Mouse (Mus musculus): ENCODE results near the gene Spryd3. TPM values are rescaled to one million over a fixed set of nuclear protein-coding genes. Genes with fewer than 3 reads are reported as not detected.

Spryd3 gene
- total and polyA plus RNA-seq, 3 experiments, result 29.3 to 35.4 TPM; not detected in 1

DNA sequence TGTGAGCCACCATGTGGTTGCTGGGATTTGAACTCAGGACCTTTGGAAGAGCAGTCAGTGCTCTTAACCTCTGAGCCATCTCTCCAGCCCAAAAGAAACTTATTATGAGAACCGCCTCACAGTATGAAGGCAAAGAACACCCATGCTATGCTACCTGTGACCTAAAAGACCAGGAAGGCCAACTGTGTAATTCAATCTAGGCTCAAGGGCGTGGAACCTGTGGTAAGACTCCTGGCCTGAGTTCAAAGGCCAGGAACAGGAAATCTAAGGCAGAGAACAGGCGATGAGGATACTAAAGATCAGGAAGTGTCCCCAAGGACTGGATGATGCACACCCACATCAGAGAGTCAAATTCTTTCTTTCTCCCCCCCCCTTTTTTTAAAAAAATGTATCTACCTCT is 37.5 kb upstream of the Spryd3 start:
- H3K4me3 ChIP-seq (ENCODE audit: control insufficient read depth in 1 of 2, insufficient read depth in 1 of 2, low read depth in 2 of 2, low read length in 2 of 2), result no peak overlapping the region
- peaks cover 4 to 17% of the 10 kb centered on the region in 2 experiments; a peak in 3 of 4 replicates for H3K4me1 ChIP-seq (ENCODE audit: control insufficient read depth in 1 of 2, insufficient read depth in 2 of 2, low read length in 2 of 2)
- H3K79me2 ChIP-seq (ENCODE audit: control insufficient read depth, insufficient read depth, low read length, poor library complexity), result no peaks in the 10 kb centered on the region
- no peaks in the 10 kb centered on the region for H3K9me3 ChIP-seq (replicated peaks; ENCODE audit: insufficient read depth, low read length)
- no peak for DNase-seq (ENCODE audit: low read depth, low spot score)
- H3K36me3 ChIP-seq (ENCODE audit: control insufficient read depth in 1 of 2, insufficient read depth in 2 of 2, low read length in 2 of 2), result peaks cover 0 to 8% of the 10 kb centered on the region in 2 experiments; a peak in 2 of 4 replicates
- no peaks in the 10 kb centered on the region for H3K27me3 ChIP-seq (ENCODE audit: control insufficient read depth in 1 of 2, insufficient read depth in 2 of 2, low read length in 2 of 2)
- no peak overlapping the region for H3K9ac ChIP-seq (ENCODE audit: control insufficient read depth, low read depth, low read length, poor library complexity, severe bottlenecking)
- H3K27ac ChIP-seq (ENCODE audit: control insufficient read depth, low read depth, low read length), result no peak overlapping the region
- no peak for TF ChIP-seq MAFK (IDR thresholded peaks at IDR 0.05; ENCODE audit: borderline replicate concordance, low read depth, low read length)
- TF ChIP-seq ZNF384 (IDR thresholded peaks at IDR 0.05; ENCODE audit: low read depth, low read length), result no peak

DNA sequence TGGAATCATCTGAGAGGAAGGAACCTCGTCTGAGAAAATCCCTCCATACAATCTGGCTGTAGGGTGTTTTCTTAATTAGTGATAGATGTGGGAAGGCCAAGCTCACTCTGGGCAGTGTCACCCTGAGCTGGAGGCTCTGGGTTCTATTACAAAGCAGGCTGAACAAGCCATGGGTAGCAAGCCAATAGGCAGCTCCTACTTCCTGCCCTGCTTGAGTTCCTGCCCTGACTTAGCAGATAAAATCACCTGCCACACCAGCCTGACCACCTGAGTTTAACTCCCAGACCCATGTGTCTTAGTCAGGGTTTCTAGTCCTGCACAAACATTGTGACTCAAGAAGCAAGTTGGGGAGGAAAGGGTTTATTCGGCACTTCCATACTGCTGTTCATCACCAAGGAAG is 33.0 kb upstream of the Spryd3 start:
- no peak overlapping the region for H3K4me3 ChIP-seq (ENCODE audit: control insufficient read depth in 1 of 2, insufficient read depth in 1 of 2, low read depth in 2 of 2, low read length in 2 of 2)
- no peak for DNase-seq (ENCODE audit: low read depth, low spot score)
- no peaks in the 10 kb centered on the region for H3K36me3 ChIP-seq (ENCODE audit: control insufficient read depth in 1 of 2, insufficient read depth in 2 of 2, low read length in 2 of 2)
- H3K9me3 ChIP-seq (replicated peaks; ENCODE audit: insufficient read depth, low read length), result no peaks in the 10 kb centered on the region
- no peaks in the 10 kb centered on the region for H3K27me3 ChIP-seq (ENCODE audit: control insufficient read depth in 1 of 2, insufficient read depth in 2 of 2, low read length in 2 of 2)
- peaks cover 0 to 4% of the 10 kb centered on the region in 2 experiments; a peak in 2 of 4 replicates for H3K4me1 ChIP-seq (ENCODE audit: control insufficient read depth in 1 of 2, insufficient read depth in 2 of 2, low read length in 2 of 2)
- H3K79me2 ChIP-seq (ENCODE audit: control insufficient read depth, insufficient read depth, low read length, poor library complexity), result no peaks in the 10 kb centered on the region
- no peak overlapping the region for H3K9ac ChIP-seq (ENCODE audit: control insufficient read depth, low read depth, low read length, poor library complexity, severe bottlenecking)
- no peak for TF ChIP-seq GATA1 (IDR thresholded peaks at IDR 0.05; ENCODE audit: low read depth, low read length)
- no peak for TF ChIP-seq TBP (IDR thresholded peaks at IDR 0.05; ENCODE audit: low read depth, low read length)
- TF ChIP-seq EP300 (IDR thresholded peaks at IDR 0.05; ENCODE audit: low read depth in 1 of 2, low read length in 2 of 2), result no peak
- TF ChIP-seq RAD21 (IDR thresholded peaks at IDR 0.05; ENCODE audit: low read depth, low read length), result no peak
- TF ChIP-seq E2F4 (IDR thresholded peaks at IDR 0.05; ENCODE audit: borderline replicate concordance, low read depth, low read length), result no peak
- no peak for TF ChIP-seq NRF1 (IDR thresholded peaks at IDR 0.05; ENCODE audit: insufficient read depth, low read depth, low read length, poor library complexity, severe bottlenecking)
- TF ChIP-seq HCFC1 (IDR thresholded peaks at IDR 0.05; ENCODE audit: low read depth, low read length), result no peak
- no peak for TF ChIP-seq CHD1 (IDR thresholded peaks at IDR 0.05; ENCODE audit: low read depth, low read length)
- TF ChIP-seq POLR2A (IDR thresholded peaks at IDR 0.05; ENCODE audit: control insufficient read depth in 1 of 2, insufficient read depth in 1 of 2, low read depth in 1 of 2, low read length in 2 of 2, poor library complexity in 1 of 2), result no peak
- TF ChIP-seq BHLHE40 (IDR thresholded peaks at IDR 0.05; ENCODE audit: borderline replicate concordance, low read depth, low read length), result no peak
- no peak overlapping the region for H3K27ac ChIP-seq (ENCODE audit: control insufficient read depth, low read depth, low read length)

DNA sequence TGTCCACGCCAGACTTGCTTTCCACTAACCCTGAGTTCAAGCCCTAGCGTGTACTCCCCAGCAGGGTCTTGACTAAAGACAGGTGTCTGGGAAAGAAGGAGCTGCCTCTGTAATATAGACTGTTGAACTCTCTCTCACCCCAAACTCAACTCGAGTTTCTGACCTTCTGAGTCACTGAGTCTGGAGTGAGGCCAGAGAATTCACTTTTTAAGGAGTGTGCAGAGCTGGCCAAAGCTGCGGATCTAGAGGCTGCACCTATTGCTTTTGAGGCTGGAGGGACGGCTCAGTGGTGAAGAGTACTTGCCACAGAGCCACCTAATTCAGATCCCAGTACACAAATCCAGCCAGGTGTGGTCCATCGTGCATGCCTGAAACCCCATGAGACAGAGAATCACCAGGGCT is 31.6 kb upstream of the Spryd3 start:
- Histone ChIP-seq H3K36me3 (ENCODE audit: control insufficient read depth in 1 of 2, insufficient read depth in 2 of 2, low read length in 2 of 2) (peaks cover 0 to 2% of the 10 kb centered on the region in 2 experiments; a peak in 2 of 4 replicates), H3K4me3 (ENCODE audit: control insufficient read depth in 1 of 2, insufficient read depth in 1 of 2, low read depth in 2 of 2, low read length in 2 of 2) (no peak overlapping the region), H3K9me3 (replicated peaks; ENCODE audit: insufficient read depth, low read length) (no peaks in the 10 kb centered on the region), H3K4me1 (ENCODE audit: control insufficient read depth in 1 of 2, insufficient read depth in 2 of 2, low read length in 2 of 2) (peaks cover 0 to 5% of the 10 kb centered on the region in 2 experiments; a peak in 2 of 4 replicates), H3K27me3 (ENCODE audit: control insufficient read depth in 1 of 2, insufficient read depth in 2 of 2, low read length in 2 of 2) (no peaks in the 10 kb centered on the region), H3K27ac (ENCODE audit: control insufficient read depth, low read depth, low read length) (no peak overlapping the region), H3K79me2 (ENCODE audit: control insufficient read depth, insufficient read depth, low read length, poor library complexity) (no peaks in the 10 kb centered on the region), H3K9ac (ENCODE audit: control insufficient read depth, low read depth, low read length, poor library complexity, severe bottlenecking) (no peak overlapping the region)
- no peak for DNase-seq (ENCODE audit: low read depth, low spot score)
- no peak for TF ChIP-seq MAFK (IDR thresholded peaks at IDR 0.05; ENCODE audit: borderline replicate concordance, low read depth, low read length)
- TF ChIP-seq ZMIZ1 (IDR thresholded peaks at IDR 0.05; ENCODE audit: low read depth, low read length), result no peak
- TF ChIP-seq BHLHE40 (IDR thresholded peaks at IDR 0.05; ENCODE audit: borderline replicate concordance, low read depth, low read length), result no peak
- TF ChIP-seq ZNF384 (IDR thresholded peaks at IDR 0.05; ENCODE audit: low read depth, low read length), result no peak
- TF ChIP-seq NELFE (IDR thresholded peaks at IDR 0.05; ENCODE audit: low read depth, low read length), result no peak
- no peak for TF ChIP-seq RCOR1 (IDR thresholded peaks at IDR 0.05; ENCODE audit: low read depth, low read length)
- no peak for TF ChIP-seq E2F4 (IDR thresholded peaks at IDR 0.05; ENCODE audit: borderline replicate concordance, low read depth, low read length)
- TF ChIP-seq MEF2A (IDR thresholded peaks at IDR 0.05; ENCODE audit: extremely low read depth, insufficient replicate concordance, low read depth, low read length, poor library complexity, severe bottlenecking), result no peak
- TF ChIP-seq ELF1 (IDR thresholded peaks at IDR 0.05; ENCODE audit: low read depth, low read length), result no peak
- no peak for TF ChIP-seq MXI1 (IDR thresholded peaks at IDR 0.05; ENCODE audit: low read depth, low read length)
- TF ChIP-seq POLR2A (IDR thresholded peaks at IDR 0.05; ENCODE audit: control insufficient read depth in 1 of 2, insufficient read depth in 1 of 2, low read depth in 1 of 2, low read length in 2 of 2, poor library complexity in 1 of 2), result no peak
- no peak for TF ChIP-seq SMC3 (IDR thresholded peaks at IDR 0.05; ENCODE audit: low read depth, low read length)
- no peak for TF ChIP-seq POLR2AphosphoS2 (IDR thresholded peaks at IDR 0.05; ENCODE audit: low read length)
- no peak for TF ChIP-seq HCFC1 (IDR thresholded peaks at IDR 0.05; ENCODE audit: low read depth, low read length)
- no peak for TF ChIP-seq NRF1 (IDR thresholded peaks at IDR 0.05; ENCODE audit: insufficient read depth, low read depth, low read length, poor library complexity, severe bottlenecking)
- no peak for TF ChIP-seq ETS1 (IDR thresholded peaks at IDR 0.05; ENCODE audit: low read depth, low read length)
